Mouse (Mus musculus) kidney, adult 2 months (tissue): ENCODE results near the gene Parvg. TPM values are rescaled to one million over a fixed set of nuclear protein-coding genes. Genes with fewer than 3 reads are reported as not detected.

ENCODE experiments used
- DNase-seq: peaks from one replicate; pipeline ENCODE4 v3.0.0; 2021
- H3K27ac ChIP-seq: fragments of 200-500 bp; 2 replicates; pipeline ENCODE4 v1.5.1; 2012; ENCODE audit warnings: low read depth, low read length, control low read depth, inconsistent platforms; ENCODE audit not compliant: insufficient read depth
- H3K27me3 ChIP-seq: fragments of 200-500 bp; replicated peaks from 2 replicates; pipeline ENCODE4 v1.6.1; 2012; ENCODE audit warnings: mild to moderate bottlenecking, moderate library complexity, low read length, inconsistent platforms; ENCODE audit not compliant: control insufficient read depth, insufficient read depth
- H3K36me3 ChIP-seq: fragments of 200-500 bp; 2 replicates; pipeline ENCODE4 v1.6.1; 2012; ENCODE audit warnings: mild to moderate bottlenecking, moderate library complexity, low read length, inconsistent platforms; ENCODE audit not compliant: control insufficient read depth, insufficient read depth
- H3K4me1 ChIP-seq: fragments of 200-500 bp; 2 replicates; pipeline ENCODE4 v1.6.1; 2011; ENCODE audit warnings: low read length; ENCODE audit not compliant: control insufficient read depth, insufficient read depth
- H3K4me3 ChIP-seq: fragments of 200-500 bp; 2 replicates; pipeline ENCODE4 v1.5.1; 2011; ENCODE audit warnings: mild to moderate bottlenecking, low read depth, low read length, control low read depth; ENCODE audit not compliant: insufficient read depth
- CTCF ChIP-seq: fragments of 200-500 bp; conservative IDR thresholded peaks from 2 replicates; pipeline ENCODE4 v1.5.1; 2011; ENCODE audit warnings: low read depth, mild to moderate bottlenecking, control low read depth, low read length, moderate library complexity, mixed read lengths; ENCODE audit not compliant: insufficient read depth, insufficient read length
- POLR2A ChIP-seq: fragments of 200-500 bp; IDR thresholded peaks from one replicate; pipeline ENCODE4 v1.6.1; 2011; ENCODE audit warnings: low read depth, low read length, control low read depth
- WGBS: fragments of 180-500 bp; shearing (Covaris S2); methylation state at CpG from one replicate; pipeline ENCODE4 v1.1.7; 2018; 5-methylcytosine and 5-hydroxymethylcytosine counted together
- polyA plus RNA-seq: library from polyadenylated mRNA; depleted of rRNA; stranded (reverse); fragments of >200 nt; gene quantifications from 2 replicates; pipeline ENCODE4 v1.2.3, GENCODE M21; 2012

Gene Parvg
- polyA plus RNA-seq, 1 experiment, result 4.5 TPM

- Histone ChIP-seq H3K4me1 (no peaks in the 10 kb centered on the region), H3K27me3 (no peaks in the 10 kb centered on the region), H3K27ac (no peak overlapping the region), H3K36me3 (no peaks in the 10 kb centered on the region), H3K4me3 (no peak overlapping the region)
- no peak for TF ChIP-seq CTCF
- DNase-seq, result no peak
- WGBS, result 89% methylated on average over 4 of the region's 4 CpGs
These were observed 4.4 kb upstream of the Parvg start for GRCm38 (mm10) chr15:84319393-84319792.

- Histone ChIP-seq H3K36me3 (no peaks in the 10 kb centered on the region), H3K27me3 (no peaks in the 10 kb centered on the region), H3K4me3 (no peak overlapping the region), H3K27ac (no peak overlapping the region), H3K4me1 (no peaks in the 10 kb centered on the region)
- DNase-seq, result no peak
- TF ChIP-seq POLR2A, result no peak
- TF ChIP-seq CTCF, result no peak
- WGBS, result 68% methylated on average over 8 of the region's 8 CpGs
These were observed 2.2 kb upstream of the Parvg start for GRCm38 (mm10) chr15:84321544-84322174.

- Histone ChIP-seq H3K27me3 (no peaks in the 10 kb centered on the region), H3K27ac (no peak overlapping the region), H3K4me1 (no peaks in the 10 kb centered on the region), H3K4me3 (no peak overlapping the region), H3K36me3 (no peaks in the 10 kb centered on the region)
- 75% methylated on average over 8 of the region's 8 CpGs for WGBS
- no peak for DNase-seq
- no peak for TF ChIP-seq POLR2A
- no peak for TF ChIP-seq CTCF
These were observed 1.2 kb downstream of the Parvg start for GRCm38 (mm10) chr15:84324870-84325553.

GRCm38 (mm10) chr15:84325736-84326135, 1.9 kb downstream of the Parvg start:
- Histone ChIP-seq H3K27ac (no peak overlapping the region), H3K36me3 (no peaks in the 10 kb centered on the region), H3K4me1 (no peaks in the 10 kb centered on the region), H3K27me3 (no peaks in the 10 kb centered on the region), H3K4me3 (no peak overlapping the region)
- DNase-seq, result no peak
- TF ChIP-seq CTCF, result no peak
- no peak for TF ChIP-seq POLR2A
- 62% methylated on average over 12 of the region's 12 CpGs for WGBS

- Histone ChIP-seq H3K36me3 (no peaks in the 10 kb centered on the region), H3K27me3 (no peaks in the 10 kb centered on the region), H3K4me3 (no peak overlapping the region), H3K27ac (no peak overlapping the region), H3K4me1 (no peaks in the 10 kb centered on the region)
- TF ChIP-seq POLR2A (no peak), CTCF (no peak)
- 86% methylated on average over 10 of the region's 10 CpGs for WGBS
- DNase-seq, result no peak
These were observed 5.0 kb downstream of the Parvg start for GRCm38 (mm10) chr15:84328870-84329269.

GRCm38 (mm10) chr15:84329940-84330339, 6.1 kb downstream of the Parvg start:
- no peak overlapping the region for H3K27ac ChIP-seq
- 51% methylated on average over 8 of the region's 8 CpGs for WGBS
- no peaks in the 10 kb centered on the region for H3K27me3 ChIP-seq
- TF ChIP-seq CTCF, result no peak
- TF ChIP-seq POLR2A, result no peak
- H3K36me3 ChIP-seq, result no peaks in the 10 kb centered on the region
- H3K4me3 ChIP-seq, result no peak overlapping the region
- DNase-seq, result peak; percentile 69
- H3K4me1 ChIP-seq, result no peaks in the 10 kb centered on the region

GRCm38 (mm10) chr15:84331066-84331612, 7.3 kb downstream of the Parvg start:
- Histone ChIP-seq H3K4me1 (no peaks in the 10 kb centered on the region), H3K4me3 (no peak overlapping the region), H3K27me3 (no peaks in the 10 kb centered on the region), H3K27ac (no peak overlapping the region), H3K36me3 (no peaks in the 10 kb centered on the region)
- DNase-seq, result no peak
- TF ChIP-seq POLR2A (no peak), CTCF (no peak)
- 57% methylated on average over 4 of the region's 4 CpGs for WGBS
